In genomic region chr1:156838695-156839094, GRCm38 (mm10) we compare ENCODE assay signal across 9 mouse cellular contexts. TPM values are rescaled to one million over a fixed set of nuclear protein-coding genes. Genes with fewer than 3 reads are reported as not detected.
DNase-seq lines count a peak whose midpoint lies in the region; ATAC-seq and TF ChIP-seq lines count a peak whose summit lies in the region.
"Had no signal": no experiment of that assay in that cellular context is flagged by ENCODE, and none has a peak within 500 bp of the region (broad histone marks: within the 10 kb centered on the region; RNA-seq: fewer than 3 reads in every experiment).

No protein-coding gene starts in this region.

- H3K4me2 ChIP-seq in hindbrain, embryonic 16.5 days (ENCODE audit: low read length) = peak overlapping the region; percentile 26
- peak overlapping the region; percentile 32 for H3K4me2 ChIP-seq in limb, embryonic 11.5 days (ENCODE audit: low read depth, severe bottlenecking)

- H3K36me3 ChIP-seq in hindbrain, embryonic 16.5 days (ENCODE audit: control insufficient read depth, insufficient read depth, low read length) = no peaks in the 10 kb centered on the region
- no peaks in the 10 kb centered on the region; the same call in 1 of the 2 replicates for H3K36me3 ChIP-seq in limb, embryonic 11.5 days (ENCODE audit: control insufficient read depth, insufficient read depth, low read length)

- peak overlapping the region; percentile 8; the same call in 1 of the 2 replicates for H3K4me3 ChIP-seq in cortical plate, adult 2 months (ENCODE audit: insufficient read depth, low read length)
- H3K4me3 ChIP-seq in hindbrain, embryonic 16.5 days (ENCODE audit: low read length) = no peak overlapping the region
- H3K4me3 ChIP-seq in limb, embryonic 11.5 days (ENCODE audit: low read depth, low read length) = 0 out of 2 replicates have a peak overlapping the region, but pooled peaks have one; percentile 9

- ATAC-seq in hindbrain, embryonic 16.5 days = peak; percentile 80
- ATAC-seq in limb, embryonic 11.5 days (ENCODE audit: insufficient number of reproducible peaks, low FRiP score, low TSS enrichment, low read depth) = peak; percentile 89
- no peak for ATAC-seq in granulocyte monocyte progenitor cell, adult 5-6 weeks (replicated peaks; ENCODE audit: poor library complexity, severe bottlenecking)

- TF ChIP-seq CTCF in cortical plate, adult 2 months (IDR thresholded peaks at IDR 0.05; ENCODE audit: extremely low read depth, insufficient read depth, low read length) = no peak

- peak; percentile 56 for DNase-seq in NIH3T3 (ENCODE audit: low read depth)
- peak; percentile 58 for DNase-seq in gastrocnemius, postnatal 14 days
- DNase-seq in limb, embryonic 11.5 days (ENCODE audit: low spot score) = peak; percentile 79
- DNase-seq in neural tube, embryonic 10.5 days (ENCODE audit: extremely low spot score, low spot score) = peak; percentile 61
- DNase-seq in thymus, postnatal 36 days = no peak

- no peak overlapping the region for H3K27ac ChIP-seq in cortical plate, adult 2 months (ENCODE audit: insufficient read depth, low read length)
- peak overlapping the region; percentile 59 for H3K27ac ChIP-seq in hindbrain, embryonic 16.5 days (ENCODE audit: low read depth, low read length)
- peak overlapping the region; percentile 58; the same call in 1 of the 2 replicates for H3K27ac ChIP-seq in limb, embryonic 11.5 days (replicated peaks; ENCODE audit: low read depth, low read length)

- 6% methylated on average over 6 of the region's 6 CpGs for WGBS in hindbrain, embryonic 16.5 days
- WGBS in limb, embryonic 11.5 days = 11% methylated on average over 6 of the region's 6 CpGs

- no peaks in the 10 kb centered on the region for H3K27me3 ChIP-seq in hindbrain, embryonic 16.5 days (replicated peaks; ENCODE audit: control insufficient read depth, insufficient read depth, low read length)
- no peaks in the 10 kb centered on the region for H3K27me3 ChIP-seq in limb, embryonic 11.5 days (ENCODE audit: control insufficient read depth, insufficient read depth, low read length)

- TF ChIP-seq POLR2A in cortical plate, adult 2 months (IDR thresholded peaks at IDR 0.05; ENCODE audit: extremely low read depth, insufficient read depth, low read length) = no peak

- no peaks in the 10 kb centered on the region for H3K9me3 ChIP-seq in hindbrain, embryonic 16.5 days (ENCODE audit: control insufficient read depth, low read length)
- H3K9me3 ChIP-seq in limb, embryonic 11.5 days (ENCODE audit: control insufficient read depth, low read length) = no peaks in the 10 kb centered on the region

- H3K9ac ChIP-seq in hindbrain, embryonic 16.5 days (ENCODE audit: low read depth, low read length) = no peak overlapping the region
- H3K9ac ChIP-seq in limb, embryonic 11.5 days (ENCODE audit: low read length) = no peak overlapping the region

- intact Hi-C loops in gastrocnemius, postnatal 14 days (cut with DNase I; ENCODE audit: low total_unique reads) = no loop called here

- peaks cover 3% of the 10 kb centered on the region; the same call in 1 of the 2 replicates for H3K4me1 ChIP-seq in cortical plate, adult 2 months (ENCODE audit: control insufficient read depth, insufficient read depth, low read length)
- peaks cover 6% of the 10 kb centered on the region; the same call in 1 of the 2 replicates for H3K4me1 ChIP-seq in hindbrain, embryonic 16.5 days (ENCODE audit: control insufficient read depth, insufficient read depth, low read depth, low read length)
- H3K4me1 ChIP-seq in limb, embryonic 11.5 days (ENCODE audit: control insufficient read depth, insufficient read depth, low read length) = peaks cover 13% of the 10 kb centered on the region

RNA-seq across cellular contexts. Expression of gene Angptl1, which starts 0.3 kb away (rescaled TPM):
- 0.67 and 0.81 TPM in 2 replicates for polyA plus RNA-seq in cortical plate, adult 2 months (2012; rRNA removed)
- total RNA-seq in gastrocnemius, postnatal 14 days (2021) = 10 to 100 TPM; 26.8 to 38.1 TPM
- 1.7 and 3.5 TPM in 2 replicates for polyA plus RNA-seq in hindbrain, embryonic 16.5 days (2015; fragmentation: Nextera tagmentation; extraction: Ambion mirVana)
- polyA plus RNA-seq in limb, embryonic 11.5 days (2014; fragmentation: Nextera tagmentation; extraction: Ambion mirVana) = 6.6 and 7.0 TPM in 2 replicates
- not detected in 2 replicates for total RNA-seq in granulocyte monocyte progenitor cell, adult 5-6 weeks (2014; fragmentation: Nextera tagmentation)
- not detected in 2 replicates for total RNA-seq in granulocyte monocyte progenitor cell, adult 5-6 weeks (2017)
- total RNA-seq: MEL had no signal

Comparison
In these comparisons a context has a peak if more than half of its experiments do, and no peak if none do; other contexts are left out.
1. DNase-seq: peak in NIH3T3 (single experiment), gastrocnemius, postnatal 14 days (single experiment), limb, embryonic 11.5 days (single experiment) and neural tube, embryonic 10.5 days (single experiment); none in thymus, postnatal 36 days (0 of 2).